ENCODE assay signal across 9 mouse cellular contexts in genomic region chr5:122994303-122994846, GRCm38 (mm10). TPM values are rescaled to one million over a fixed set of nuclear protein-coding genes. Genes with fewer than 3 reads are reported as not detected.
DNase-seq lines count a peak whose midpoint lies in the region; ATAC-seq and TF ChIP-seq lines count a peak whose summit lies in the region.
"Had no signal": no experiment of that assay in that cellular context is flagged by ENCODE, and none has a peak within 500 bp of the region (broad histone marks: within the 10 kb centered on the region; RNA-seq: fewer than 3 reads in every experiment).

No protein-coding gene starts in this region.

- 10% methylated on average over 5 of the region's 5 CpGs for WGBS in hindbrain, embryonic 10.5 days
- 7% methylated on average over 5 of the region's 5 CpGs for WGBS in lung, postnatal 0 days

- peak; percentile 56 for DNase-seq in c-Kit-negative CD71-positive TER-119-positive erythroid progenitor cells, embryonic 14.5 days (ENCODE audit: low read depth, low spot score)
- peak; percentile 72 to 84 for DNase-seq in frontal cortex, adult 2 months (ENCODE audit: extremely low spot score in 1 of 2, low spot score in 1 of 2)
- DNase-seq in hindbrain, embryonic 10.5 days (ENCODE audit: low spot score), result peak; percentile 92
- DNase-seq in layer of hippocampus, adult 9-11 months, result peak; percentile 87
- DNase-seq in lung, postnatal 0 days (ENCODE audit: low spot score), result peak; percentile 95
- DNase-seq in ovary, postnatal 36 days (ENCODE audit: low spot score), result peak; percentile 75
- DNase-seq in thymus, postnatal 4 days, result peak; percentile 96

- TF ChIP-seq CTCF in ES-Bruce4 (IDR thresholded peaks at IDR 0.05; ENCODE audit: low read depth, low read length), result no peak
- no peak for TF ChIP-seq CTCF in lung, postnatal 0 days (IDR thresholded peaks at IDR 0.05)

- H3K9ac ChIP-seq in ES-Bruce4 (ENCODE audit: low read depth, poor library complexity, severe bottlenecking), result peak overlapping the region; percentile 65; the same call in 1 of the 2 replicates
- H3K9ac ChIP-seq in lung, postnatal 0 days (replicated peaks; ENCODE audit: low read depth), result no peak overlapping the region

- H3K4me1 ChIP-seq in ES-Bruce4 (ENCODE audit: control insufficient read depth, insufficient read depth, low read length), result peaks cover 4% of the 10 kb centered on the region
- H3K4me1 ChIP-seq in hindbrain, embryonic 10.5 days (replicated peaks), result peaks cover 74% of the 10 kb centered on the region
- H3K4me1 ChIP-seq in lung, postnatal 0 days (ENCODE audit: insufficient read depth, low read depth, low read length), result peaks cover 3% of the 10 kb centered on the region; the same call in 1 of the 2 replicates

- peak overlapping the region; percentile 24; the same call in 1 of the 2 replicates for H3K4me3 ChIP-seq in ES-Bruce4 (ENCODE audit: low read depth, low read length)
- peak overlapping the region; percentile 36 for H3K4me3 ChIP-seq in hindbrain, embryonic 10.5 days
- H3K4me3 ChIP-seq in lung, postnatal 0 days (ENCODE audit: low read depth, low read length), result peak overlapping the region; percentile 6; the same call in 1 of the 2 replicates

- peak overlapping the region; percentile 95 for H3K27ac ChIP-seq in ES-Bruce4 (ENCODE audit: insufficient read depth, low read length)
- peak overlapping the region; percentile 81 for H3K27ac ChIP-seq in hindbrain, embryonic 10.5 days
- no peak overlapping the region for H3K27ac ChIP-seq in lung, postnatal 0 days (ENCODE audit: low read length)
- H3K27ac ChIP-seq: macrophage had no signal

- no peak for TF ChIP-seq EP300 in ES-Bruce4 (IDR thresholded peaks at IDR 0.05; ENCODE audit: insufficient read depth, low read depth, low read length)
- TF ChIP-seq EP300 in lung, postnatal 0 days (IDR thresholded peaks at IDR 0.05), result peak; percentile 22; the same call in 1 of the 2 replicates

- H3K27me3 ChIP-seq in ES-Bruce4 (ENCODE audit: control insufficient read depth, insufficient read depth, low read length, poor library complexity, severe bottlenecking), result no peaks in the 10 kb centered on the region
- no peaks in the 10 kb centered on the region for H3K27me3 ChIP-seq in hindbrain, embryonic 10.5 days (ENCODE audit: insufficient read depth, poor library complexity, severe bottlenecking)
- no peaks in the 10 kb centered on the region for H3K27me3 ChIP-seq in lung, postnatal 0 days (replicated peaks; ENCODE audit: insufficient read depth, low read length)

- no peaks in the 10 kb centered on the region for H3K9me3 ChIP-seq in ES-Bruce4 (replicated peaks; ENCODE audit: control insufficient read depth, insufficient read depth, low read length, poor library complexity, severe bottlenecking)
- H3K9me3 ChIP-seq in hindbrain, embryonic 10.5 days, result no peaks in the 10 kb centered on the region
- H3K9me3 ChIP-seq in lung, postnatal 0 days (ENCODE audit: low read length), result no peaks in the 10 kb centered on the region

- TF ChIP-seq POLR2A in ES-Bruce4 (IDR thresholded peaks at IDR 0.05; ENCODE audit: insufficient read depth, low read length), result no peak

- H3K4me2 ChIP-seq in lung, postnatal 0 days (replicated peaks; ENCODE audit: low read depth, low read length), result peak overlapping the region; percentile 44; the same call in 1 of the 2 replicates

- no peaks in the 10 kb centered on the region for H3K36me3 ChIP-seq in ES-Bruce4 (ENCODE audit: control insufficient read depth, insufficient read depth, low read length, poor library complexity, severe bottlenecking)
- peaks cover 16% of the 10 kb centered on the region for H3K36me3 ChIP-seq in hindbrain, embryonic 10.5 days
- H3K36me3 ChIP-seq in lung, postnatal 0 days (ENCODE audit: insufficient read depth, low read length), result no peaks in the 10 kb centered on the region

- ATAC-seq in lung, postnatal 0 days, result peak; percentile 98

RNA-seq across cellular contexts. Expression of gene Kdm2b, which starts 4.8 kb away (rescaled TPM):
- 50.3 and 56.8 TPM in 2 replicates for polyA plus RNA-seq in ES-Bruce4 (2011; ENCODE audit: insufficient read depth, insufficient read length, low read depth, missing spikeins)
- 18.7 and 20.9 TPM in 2 replicates for polyA plus RNA-seq in frontal cortex, adult 2 months (2012; rRNA removed)
- polyA plus RNA-seq in hindbrain, embryonic 10.5 days (2016; fragmentation: Nextera tagmentation; extraction: Ambion mirVana), result 84.6 and 92.4 TPM in 2 replicates
- polyA plus RNA-seq in lung, postnatal 0 days (2015; fragmentation: Nextera tagmentation; extraction: Ambion mirVana), result 12.2 and 13.7 TPM in 2 replicates

RNA-seq across cellular contexts. Expression of gene Orai1, which starts 20.5 kb away (rescaled TPM):
- polyA plus RNA-seq in ES-Bruce4 (2011; ENCODE audit: insufficient read depth, insufficient read length, low read depth, missing spikeins), result 12.7 and 13.3 TPM in 2 replicates
- 17.6 and 20.6 TPM in 2 replicates for polyA plus RNA-seq in frontal cortex, adult 2 months (2012; rRNA removed)
- 10.2 and 11.3 TPM in 2 replicates for polyA plus RNA-seq in hindbrain, embryonic 10.5 days (2016; fragmentation: Nextera tagmentation; extraction: Ambion mirVana)
- 54.7 and 55.2 TPM in 2 replicates for polyA plus RNA-seq in lung, postnatal 0 days (2015; fragmentation: Nextera tagmentation; extraction: Ambion mirVana)

RNA-seq across cellular contexts. Expression of gene Morn3, which starts 52.4 kb away (rescaled TPM):
- not detected in 2 replicates for polyA plus RNA-seq in ES-Bruce4 (2011; ENCODE audit: insufficient read depth, insufficient read length, low read depth, missing spikeins)
- 0.13 TPM in 1 of 2 replicates, not detected in the other for polyA plus RNA-seq in frontal cortex, adult 2 months (2012; rRNA removed)
- 0.50 and 2.4 TPM in 2 replicates for polyA plus RNA-seq in hindbrain, embryonic 10.5 days (2016; fragmentation: Nextera tagmentation; extraction: Ambion mirVana)
- 5.3 and 8.3 TPM in 2 replicates for polyA plus RNA-seq in lung, postnatal 0 days (2015; fragmentation: Nextera tagmentation; extraction: Ambion mirVana)
- polyA plus RNA-seq: macrophage had no signal
